Mouse (Mus musculus) CD4-positive, CD25-positive, alpha-beta regulatory T cell (primary cell): Measurements from ENCODE around the gene Smyd2. TPM values are rescaled to one million over a fixed set of nuclear protein-coding genes. Genes with fewer than 3 reads are reported as not detected.

ENCODE experiments used
- polyA plus RNA-seq: library from polyadenylated mRNA; unstranded; fragments of 100-300 nt; shearing (Covaris generic); gene quantifications from one replicate; pipeline ENCODE4 v1.2.1, GENCODE M21; 2017

Gene Smyd2
- 35.7 TPM for polyA plus RNA-seq

DNA sequence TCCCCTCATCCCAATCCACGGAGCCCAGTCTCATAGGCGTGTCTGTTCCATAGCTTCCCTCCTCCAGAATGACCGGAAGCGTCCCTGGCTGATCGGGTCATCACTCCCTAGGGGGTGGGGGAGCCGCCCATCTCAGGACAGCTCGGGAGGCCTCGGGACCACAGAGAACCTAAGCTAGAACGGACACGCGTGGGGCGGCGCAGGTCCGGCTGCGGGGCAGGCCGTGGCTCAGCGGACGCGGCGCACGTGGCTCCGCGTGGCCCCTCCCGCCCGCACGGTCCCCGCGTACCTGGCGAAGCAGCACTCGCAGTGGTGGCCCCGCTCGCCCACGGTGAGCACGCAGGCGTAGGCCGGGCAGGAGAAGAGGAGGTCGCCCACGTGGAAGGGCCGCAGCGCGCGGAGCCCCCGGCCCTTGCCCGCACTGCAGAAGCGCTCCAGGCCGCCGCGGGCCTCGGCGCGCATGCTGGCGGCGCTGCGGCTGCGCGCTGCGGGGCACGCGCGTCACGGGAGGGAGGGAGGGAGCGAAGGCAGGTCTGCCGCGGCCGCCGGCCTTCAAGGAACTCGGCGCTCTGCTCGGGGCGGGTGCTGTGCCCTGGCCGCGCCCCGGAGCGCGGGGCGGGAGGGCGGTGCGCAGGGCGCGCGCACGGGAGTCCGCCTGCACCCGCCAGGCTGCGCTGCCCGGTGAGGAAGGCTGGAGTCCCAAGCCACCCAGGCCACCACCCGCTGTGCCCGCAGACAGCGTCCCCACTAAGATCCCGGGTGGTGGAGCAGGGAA is at the start of gene Smyd2:
TSS of gene Smyd2 (minus strand) at position 546 of the 775 bp plus-strand sequence.

Other genes starting within 250 kb of the Smyd2 start
- 1.9 TPM for gene Cenpf, start 234.3 kb downstream of the Smyd2 start, polyA plus RNA-seq
- 0.12 TPM for gene Ptpn14, start 194.1 kb downstream of the Smyd2 start, polyA plus RNA-seq
- gene Prox1, start 248.4 kb upstream of the Smyd2 start, polyA plus RNA-seq: 0.16 TPM